Mouse (Mus musculus): Measurements from ENCODE around the gene Ephb1.

Gene Ephb1

DNA sequence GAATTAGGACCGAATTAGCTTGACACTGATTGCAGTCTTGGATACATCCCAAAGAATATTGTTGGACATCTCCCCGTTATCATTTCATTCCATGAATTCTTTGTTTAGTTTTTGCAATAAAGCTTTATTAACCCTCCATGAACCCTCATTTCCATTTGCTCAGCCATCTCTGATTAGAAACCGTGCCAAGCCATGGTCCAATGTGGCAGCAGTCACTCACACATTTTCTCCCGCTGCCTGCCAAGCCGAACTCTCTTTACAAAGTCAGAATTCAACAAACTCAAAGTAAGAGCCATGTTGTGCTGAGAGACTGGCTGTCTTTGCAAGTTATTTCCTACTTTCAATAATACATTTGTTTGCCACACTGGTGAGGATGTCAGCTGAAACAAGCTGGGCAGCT, 84.0 kb downstream of the Ephb1 start:
- H3K4me3 ChIP-seq (replicated peaks; ENCODE audit: low read length) = no peak overlapping the region
- TF ChIP-seq CTCF (conservative IDR thresholded peaks at IDR 0.05; ENCODE audit: low read length) (no peak), NANOG (IDR thresholded peaks at IDR 0.05; ENCODE audit: borderline replicate concordance, low read length) (no peak), POU5F1 (IDR thresholded peaks at IDR 0.05; ENCODE audit: borderline replicate concordance, low read length) (no peak)

DNA sequence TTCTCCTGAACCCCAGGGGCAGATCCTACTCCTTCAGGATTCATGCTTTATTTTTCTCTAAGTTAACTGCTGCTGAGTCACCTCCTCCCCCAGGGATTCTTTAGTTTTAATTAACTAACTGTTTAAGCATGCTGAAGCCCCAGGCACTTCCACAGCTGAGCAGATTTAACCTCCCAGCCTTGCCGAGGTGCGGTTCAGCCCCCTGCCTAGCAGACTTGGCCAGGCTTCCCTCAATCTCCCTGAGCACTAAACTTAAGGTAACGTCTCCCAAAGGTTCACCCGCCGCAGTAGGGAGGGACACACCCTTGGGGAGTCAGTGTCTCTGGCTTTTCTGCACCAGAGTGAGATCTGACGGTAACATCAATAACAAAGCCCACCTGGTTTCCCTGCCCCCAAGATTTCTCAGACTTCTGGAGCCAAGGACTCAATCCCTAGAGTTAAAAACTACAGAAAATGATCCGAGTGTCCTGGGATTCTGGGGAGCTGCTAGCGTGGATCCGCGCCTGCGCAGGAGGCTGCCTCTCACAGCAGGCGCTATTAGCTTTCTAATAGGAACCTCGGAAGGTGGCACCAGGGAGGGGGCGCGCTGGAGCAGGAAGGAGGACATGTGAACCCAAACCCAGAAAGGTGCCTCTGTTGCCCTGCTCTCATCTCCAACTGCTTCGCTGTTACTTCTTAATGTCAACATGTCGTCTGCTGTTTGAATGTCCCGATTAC, 87.0 kb downstream of the Ephb1 start:
- peaks cover 82% of the 10 kb centered on the region for H3K27me3 ChIP-seq (ENCODE audit: insufficient read depth, low read length)
- no peak for TF ChIP-seq POU5F1 (IDR thresholded peaks at IDR 0.05; ENCODE audit: borderline replicate concordance, low read length)
- TF ChIP-seq NANOG (IDR thresholded peaks at IDR 0.05; ENCODE audit: borderline replicate concordance, low read length) = no peak
- no peak for TF ChIP-seq CTCF (conservative IDR thresholded peaks at IDR 0.05; ENCODE audit: low read length)
- peak overlapping the region; percentile 60 for H3K4me3 ChIP-seq (replicated peaks; ENCODE audit: low read length)
- H3K4me1 ChIP-seq (replicated peaks; ENCODE audit: low read depth, low read length) = peaks cover 47% of the 10 kb centered on the region
- H3K9me3 ChIP-seq (ENCODE audit: low read length) = peaks cover 16% of the 10 kb centered on the region; the same call in 1 of the 2 replicates
- H3K36me3 ChIP-seq (ENCODE audit: insufficient read depth, low read length) = no peaks in the 10 kb centered on the region

More for the DNA sequence above, 84.0 kb downstream of the Ephb1 start:
- H3K36me3 ChIP-seq (ENCODE audit: insufficient read depth, low read length) = no peaks in the 10 kb centered on the region
- H3K9me3 ChIP-seq (ENCODE audit: low read length) = peaks cover 16% of the 10 kb centered on the region; the same call in 1 of the 2 replicates
- peaks cover 79% of the 10 kb centered on the region for H3K27me3 ChIP-seq (ENCODE audit: insufficient read depth, low read length)
- peaks cover 28% of the 10 kb centered on the region for H3K4me1 ChIP-seq (replicated peaks; ENCODE audit: low read depth, low read length)

DNA sequence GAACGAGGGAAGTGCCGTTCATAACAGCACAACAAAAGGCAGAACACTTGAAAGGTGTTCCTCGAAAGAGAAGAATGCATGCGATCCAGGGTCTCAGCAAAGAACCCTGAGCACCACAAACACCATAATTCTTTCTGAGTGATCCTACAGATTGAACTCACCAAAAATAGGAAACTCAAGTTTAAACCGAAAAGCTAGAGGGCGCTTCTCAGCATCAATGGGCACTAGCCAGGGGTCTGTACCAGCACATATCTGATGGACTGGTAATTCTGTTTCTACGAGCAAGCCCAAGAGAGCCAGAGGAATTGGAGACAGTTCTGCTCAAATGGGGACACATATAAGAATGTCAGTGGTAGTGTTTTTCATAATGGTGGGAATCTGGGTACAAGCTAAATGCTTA, 90.7 kb downstream of the Ephb1 start:
- H3K4me1 ChIP-seq (replicated peaks; ENCODE audit: low read depth, low read length) = peaks cover 72% of the 10 kb centered on the region
- TF ChIP-seq NANOG (IDR thresholded peaks at IDR 0.05; ENCODE audit: borderline replicate concordance, low read length) = no peak
- TF ChIP-seq CTCF (conservative IDR thresholded peaks at IDR 0.05; ENCODE audit: low read length) = no peak
- TF ChIP-seq POU5F1 (IDR thresholded peaks at IDR 0.05; ENCODE audit: borderline replicate concordance, low read length) = no peak
- peaks cover 88% of the 10 kb centered on the region for H3K27me3 ChIP-seq (ENCODE audit: insufficient read depth, low read length)
- H3K9me3 ChIP-seq (ENCODE audit: low read length) = no peaks in the 10 kb centered on the region
- H3K4me3 ChIP-seq (replicated peaks; ENCODE audit: low read length) = no peak overlapping the region
- H3K36me3 ChIP-seq (ENCODE audit: insufficient read depth, low read length) = no peaks in the 10 kb centered on the region

DNA sequence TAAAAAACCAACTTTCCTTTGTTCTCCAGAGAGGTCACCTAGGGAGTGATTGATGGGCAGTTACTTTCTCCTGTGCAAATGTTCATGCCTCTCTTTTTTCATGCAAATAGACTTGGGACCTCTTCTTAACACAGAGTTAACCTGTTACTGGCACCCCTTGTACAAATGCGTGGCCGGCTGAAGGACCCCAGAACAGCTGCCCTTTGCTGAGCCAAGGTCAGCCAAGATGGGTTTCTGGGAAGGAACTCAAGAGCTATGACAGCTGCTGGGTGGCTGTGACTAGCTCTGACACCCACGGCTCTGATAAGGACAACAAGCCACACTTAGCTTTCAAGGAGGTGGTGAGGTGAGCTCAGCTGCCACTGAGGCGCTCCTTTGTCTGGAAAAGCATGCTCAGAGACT, 92.4 kb downstream of the Ephb1 start:
- H3K9me3 ChIP-seq (ENCODE audit: low read length) = peaks cover 2% of the 10 kb centered on the region
- peaks cover 88% of the 10 kb centered on the region for H3K27me3 ChIP-seq (ENCODE audit: insufficient read depth, low read length)
- H3K36me3 ChIP-seq (ENCODE audit: insufficient read depth, low read length) = no peaks in the 10 kb centered on the region
- TF ChIP-seq POU5F1 (IDR thresholded peaks at IDR 0.05; ENCODE audit: borderline replicate concordance, low read length) (peak; percentile 63; the same call in 1 of the 2 replicates), NANOG (IDR thresholded peaks at IDR 0.05; ENCODE audit: borderline replicate concordance, low read length) (peak; percentile 99), CTCF (conservative IDR thresholded peaks at IDR 0.05; ENCODE audit: low read length) (no peak)
- no peak overlapping the region for H3K4me3 ChIP-seq (replicated peaks; ENCODE audit: low read length)
- peaks cover 61% of the 10 kb centered on the region for H3K4me1 ChIP-seq (replicated peaks; ENCODE audit: low read depth, low read length)

DNA sequence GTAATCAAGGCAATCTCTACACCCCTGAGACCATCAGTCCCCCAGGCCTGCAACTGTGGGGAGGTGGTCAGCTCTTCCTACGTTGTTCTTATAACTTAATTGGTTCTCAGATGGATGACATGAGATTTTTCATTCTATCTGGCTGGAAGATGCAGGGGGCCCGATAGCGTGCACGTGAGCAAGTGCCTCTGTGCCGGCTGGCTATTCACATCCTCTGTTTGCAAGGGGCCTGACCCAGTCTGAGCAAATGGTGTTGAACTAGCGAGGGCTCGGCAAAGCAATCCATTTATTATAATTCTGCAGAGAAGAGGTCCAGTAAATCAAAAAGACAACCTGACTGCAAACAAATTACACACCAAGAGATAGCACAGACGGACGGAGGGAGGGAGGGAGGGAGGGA, 93.0 kb downstream of the Ephb1 start:
- TF ChIP-seq POU5F1 (IDR thresholded peaks at IDR 0.05; ENCODE audit: borderline replicate concordance, low read length) (no peak), NANOG (IDR thresholded peaks at IDR 0.05; ENCODE audit: borderline replicate concordance, low read length) (no peak), CTCF (conservative IDR thresholded peaks at IDR 0.05; ENCODE audit: low read length) (no peak)
- H3K27me3 ChIP-seq (ENCODE audit: insufficient read depth, low read length) = peaks cover 91% of the 10 kb centered on the region
- peaks cover 56% of the 10 kb centered on the region for H3K4me1 ChIP-seq (replicated peaks; ENCODE audit: low read depth, low read length)
- H3K4me3 ChIP-seq (replicated peaks; ENCODE audit: low read length) = no peak overlapping the region
- peaks cover 7% of the 10 kb centered on the region for H3K9me3 ChIP-seq (ENCODE audit: low read length)
- H3K36me3 ChIP-seq (ENCODE audit: insufficient read depth, low read length) = no peaks in the 10 kb centered on the region

DNA sequence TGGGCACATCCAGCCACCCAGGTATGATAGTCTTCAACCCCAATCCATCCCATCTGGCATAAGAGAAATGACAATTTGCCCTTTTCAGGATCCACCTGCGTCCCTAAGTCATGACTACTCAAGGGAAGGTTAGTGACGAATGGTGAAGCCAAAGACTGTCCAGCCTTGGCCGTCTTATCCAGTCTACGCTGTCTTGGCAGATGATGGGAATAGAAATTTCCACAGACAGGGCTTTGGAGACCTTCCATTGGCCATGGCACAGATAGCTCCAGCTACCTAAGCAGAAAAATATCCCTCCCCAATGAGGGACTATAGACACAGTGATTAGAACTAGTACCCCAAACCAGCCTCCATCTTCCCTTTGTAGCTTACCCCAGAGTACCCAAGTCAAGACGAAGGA, 98.1 kb downstream of the Ephb1 start:
- no peak overlapping the region for H3K4me3 ChIP-seq (replicated peaks; ENCODE audit: low read length)
- peaks cover 19% of the 10 kb centered on the region for H3K4me1 ChIP-seq (replicated peaks; ENCODE audit: low read depth, low read length)
- TF ChIP-seq POU5F1 (IDR thresholded peaks at IDR 0.05; ENCODE audit: borderline replicate concordance, low read length) (no peak), CTCF (conservative IDR thresholded peaks at IDR 0.05; ENCODE audit: low read length) (no peak), NANOG (IDR thresholded peaks at IDR 0.05; ENCODE audit: borderline replicate concordance, low read length) (no peak)
- H3K36me3 ChIP-seq (ENCODE audit: insufficient read depth, low read length) = no peaks in the 10 kb centered on the region
- H3K9me3 ChIP-seq (ENCODE audit: low read length) = peaks cover 15% of the 10 kb centered on the region
- peaks cover 89% of the 10 kb centered on the region for H3K27me3 ChIP-seq (ENCODE audit: insufficient read depth, low read length)

DNA sequence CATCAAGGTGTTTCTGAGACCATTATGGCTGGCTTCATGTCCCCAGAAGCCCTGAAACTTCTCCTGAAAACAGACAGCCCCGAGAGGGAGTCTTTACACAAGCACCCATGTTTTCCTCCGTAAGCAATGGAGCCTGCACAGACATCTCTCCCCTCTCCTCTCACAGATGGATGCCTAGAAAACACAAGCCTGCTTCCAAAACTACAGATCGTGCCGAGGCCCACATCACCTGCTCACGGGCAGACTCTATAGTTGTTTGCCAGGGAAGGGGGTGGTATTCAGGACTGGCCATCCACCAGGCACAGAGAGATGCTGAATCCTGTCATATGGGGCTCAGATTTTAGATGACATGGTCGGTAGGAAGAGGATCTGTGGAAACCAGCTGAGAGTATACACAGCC, 98.7 kb downstream of the Ephb1 start:
- no peak for TF ChIP-seq NANOG (IDR thresholded peaks at IDR 0.05; ENCODE audit: borderline replicate concordance, low read length)
- TF ChIP-seq CTCF (conservative IDR thresholded peaks at IDR 0.05; ENCODE audit: low read length) = no peak
- TF ChIP-seq POU5F1 (IDR thresholded peaks at IDR 0.05; ENCODE audit: borderline replicate concordance, low read length) = no peak
- no peak overlapping the region for H3K4me3 ChIP-seq (replicated peaks; ENCODE audit: low read length)
- no peaks in the 10 kb centered on the region for H3K36me3 ChIP-seq (ENCODE audit: insufficient read depth, low read length)
- H3K27me3 ChIP-seq (ENCODE audit: insufficient read depth, low read length) = peaks cover 86% of the 10 kb centered on the region
- H3K9me3 ChIP-seq (ENCODE audit: low read length) = peaks cover 15% of the 10 kb centered on the region
- H3K4me1 ChIP-seq (replicated peaks; ENCODE audit: low read depth, low read length) = peaks cover 13% of the 10 kb centered on the region

DNA sequence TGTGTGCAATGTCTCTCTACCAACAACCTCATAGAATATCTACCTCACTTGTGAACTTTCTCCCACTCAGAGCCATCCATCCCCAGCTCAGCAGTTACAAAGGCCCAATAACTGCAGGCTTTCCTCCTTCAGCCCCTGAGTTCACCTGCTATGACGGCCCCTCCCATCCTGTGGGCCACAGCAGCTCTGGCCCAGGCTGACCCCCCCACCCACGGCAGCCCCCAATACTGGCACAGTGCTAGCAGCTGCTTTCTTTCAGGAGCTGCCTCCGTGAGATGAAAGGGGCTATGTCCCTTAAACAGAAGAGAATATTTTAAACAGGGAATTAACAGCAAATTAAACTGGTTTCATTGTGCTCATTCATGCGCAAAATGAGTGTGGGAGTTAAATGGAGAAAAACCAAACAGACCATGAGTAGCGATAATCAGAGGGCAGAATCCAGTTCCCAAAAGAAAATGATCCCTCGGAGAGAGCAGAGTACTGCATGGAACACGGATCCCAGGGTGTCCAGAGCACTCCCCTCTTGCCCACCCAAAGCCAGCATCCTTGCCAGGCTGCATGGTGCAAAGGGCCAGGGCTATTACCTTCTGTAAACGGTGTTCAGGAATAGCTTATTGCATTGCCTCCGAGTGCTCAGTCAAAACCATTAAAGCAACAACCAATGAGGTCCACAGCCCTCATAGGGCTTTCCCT, 105.2 kb downstream of the Ephb1 start:
- H3K4me3 ChIP-seq (replicated peaks; ENCODE audit: low read length) = no peak overlapping the region
- TF ChIP-seq POU5F1 (IDR thresholded peaks at IDR 0.05; ENCODE audit: borderline replicate concordance, low read length) (no peak), CTCF (conservative IDR thresholded peaks at IDR 0.05; ENCODE audit: low read length) (no peak), NANOG (IDR thresholded peaks at IDR 0.05; ENCODE audit: borderline replicate concordance, low read length) (no peak)
- no peaks in the 10 kb centered on the region for H3K4me1 ChIP-seq (replicated peaks; ENCODE audit: low read depth, low read length)
- peaks cover 69% of the 10 kb centered on the region for H3K27me3 ChIP-seq (ENCODE audit: insufficient read depth, low read length)
- no peaks in the 10 kb centered on the region for H3K36me3 ChIP-seq (ENCODE audit: insufficient read depth, low read length)
- no peaks in the 10 kb centered on the region for H3K9me3 ChIP-seq (ENCODE audit: low read length)

Measured in E14TG2a.4 (cell line).